Mouse (Mus musculus) granulocyte monocyte progenitor cell, adult 5-6 weeks (primary cell): ENCODE measurements at regions not wholly inside any gene's neighbourhood (a gene's known extent, or its start where the extent isn't known, plus 50 kb on each side); places are given as distances from the start of the nearest gene placed in this dataset.

ENCODE experiments used
- ATAC-seq: replicated peaks from 2 replicates; pipeline ENCODE4 v1.8.0; 2016; ENCODE audit warnings: mild to moderate bottlenecking, moderate TSS enrichment, inconsistent platforms; ENCODE audit not compliant: poor library complexity, severe bottlenecking

- no peak for ATAC-seq
Measured at GRCm38 (mm10) chr3:138655479-138655878, 86.5 kb upstream of the Tspan5 start.

- ATAC-seq = peak; percentile 88
Measured at GRCm38 (mm10) chr3:138662625-138663024, 79.4 kb upstream of the Tspan5 start.

GRCm38 (mm10) chr3:138668394-138669092 lies 73.5 kb upstream of the Tspan5 start:
- no peak for ATAC-seq

- ATAC-seq = no peak
Measured at GRCm38 (mm10) chr3:138675881-138676280, 66.1 kb upstream of the Tspan5 start.

- peak; percentile 56 for ATAC-seq
Measured at GRCm38 (mm10) chr3:138678351-138678750, 63.6 kb upstream of the Tspan5 start.

GRCm38 (mm10) chr3:138686636-138687230 lies 55.3 kb upstream of the Tspan5 start:
- no peak for ATAC-seq

- no peak for ATAC-seq
Measured at GRCm38 (mm10) chr3:138688606-138689005, 53.4 kb upstream of the Tspan5 start.
